Mouse (Mus musculus) G1E (cell line): ENCODE measurements around the gene Nsmce1.

ENCODE experiments used
- CTCF ChIP-seq: IDR thresholded peaks from 2 replicates; pipeline ENCODE4 v1.5.1; 2012; ENCODE audit warnings: low read depth, low read length, inconsistent platforms, mixed read lengths
- GATA1 ChIP-seq: IDR thresholded peaks from 2 replicates; pipeline ENCODE4 v1.6.1; 2012; ENCODE audit warnings: borderline replicate concordance, low read length, inconsistent platforms, mixed read lengths

DNA sequence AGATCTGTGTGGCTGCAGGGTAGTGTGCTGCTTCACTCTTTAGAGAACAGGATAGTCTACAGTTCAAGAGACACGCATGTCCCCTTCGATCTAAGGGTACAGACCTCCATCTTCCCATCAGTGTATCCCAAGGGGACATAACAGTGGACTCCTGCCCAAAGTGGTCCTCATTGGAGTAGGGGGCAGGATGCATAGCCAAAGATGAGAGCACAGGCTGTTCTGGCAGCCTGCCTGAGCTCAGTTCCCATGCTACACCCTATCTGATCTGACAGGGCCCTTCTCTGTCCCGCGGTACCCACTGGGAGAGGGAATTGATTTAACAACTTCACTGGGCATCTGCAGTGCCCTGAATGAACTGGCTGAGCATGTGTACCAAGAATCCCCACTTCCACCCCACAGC is 37.7 kb downstream of the Nsmce1 start:
- TF ChIP-seq CTCF: no peak
- TF ChIP-seq GATA1: no peak
